Mouse (Mus musculus): ENCODE results near the gene Tmem69. TPM values are rescaled to one million over a fixed set of nuclear protein-coding genes. Genes with fewer than 3 reads are reported as not detected.

Tmem69 gene
- 7.2 and 8.0 TPM in 2 replicates for polyA plus RNA-seq (2012; rRNA removed)

- H3K27me3 ChIP-seq (ENCODE audit: control insufficient read depth, insufficient read depth, low read length) = no peaks in the 10 kb centered on the region
- peaks cover 6% of the 10 kb centered on the region; the same call in 1 of the 2 replicates for H3K36me3 ChIP-seq (ENCODE audit: control insufficient read depth, insufficient read depth, low read length)
- peak within 1 kb of the TSS; percentile 68 for H3K4me3 ChIP-seq (ENCODE audit: control insufficient read depth, insufficient read depth, low read length)
- H3K4me1 ChIP-seq (replicated peaks; ENCODE audit: control insufficient read depth, insufficient read depth, low read length) = no peaks in the 10 kb centered on the region
- peak within 1 kb of the TSS; percentile 96 for H3K27ac ChIP-seq (ENCODE audit: control insufficient read depth, insufficient read depth, low read length)
- DNase-seq = peak; percentile 77
- TF ChIP-seq POLR2A (IDR thresholded peaks at IDR 0.05; ENCODE audit: control insufficient read depth, extremely low read depth, insufficient read depth, low read length, poor library complexity) = 0 out of 2 replicates have a peak, but pooled peaks have one; percentile 31
- TF ChIP-seq CTCF (IDR thresholded peaks at IDR 0.05; ENCODE audit: borderline replicate concordance, control insufficient read depth, extremely low read depth, insufficient read depth, low read length, poor library complexity) = no peak
- WGBS = 3% methylated on average over 23 of the region's 23 CpGs
These were observed at the start of gene Tmem69 for GRCm38 (mm10) chr4:116555413-116556300. TSS of gene Tmem69 (minus strand) at chr4:116555936.

- TF ChIP-seq CTCF (IDR thresholded peaks at IDR 0.05; ENCODE audit: borderline replicate concordance, control insufficient read depth, extremely low read depth, insufficient read depth, low read length, poor library complexity) (0 out of 2 replicates have a peak, but pooled peaks have one; percentile 21), POLR2A (IDR thresholded peaks at IDR 0.05; ENCODE audit: control insufficient read depth, extremely low read depth, insufficient read depth, low read length, poor library complexity) (no peak; the same call in 1 of the 2 replicates)
- peaks cover 42% of the 10 kb centered on the region for H3K36me3 ChIP-seq (ENCODE audit: control insufficient read depth, insufficient read depth, low read length)
These were observed 41.5 kb upstream of the Tmem69 start for GRCm38 (mm10) chr4:116596978-116597881.

GRCm38 (mm10) chr4:116596379-116596778 is 40.6 kb upstream of the Tmem69 start, which contains the start of gene Ccdc17:
TSS of gene Ccdc17 (plus strand) at chr4:116596654.
- TF ChIP-seq POLR2A (IDR thresholded peaks at IDR 0.05; ENCODE audit: control insufficient read depth, extremely low read depth, insufficient read depth, low read length, poor library complexity) (no peak), CTCF (IDR thresholded peaks at IDR 0.05; ENCODE audit: borderline replicate concordance, control insufficient read depth, extremely low read depth, insufficient read depth, low read length, poor library complexity) (no peak)
- H3K36me3 ChIP-seq (ENCODE audit: control insufficient read depth, insufficient read depth, low read length) = peaks cover 42% of the 10 kb centered on the region
- H3K4me1 ChIP-seq (replicated peaks; ENCODE audit: control insufficient read depth, insufficient read depth, low read length) = peaks cover 14% of the 10 kb centered on the region
- no peaks in the 10 kb centered on the region for H3K27me3 ChIP-seq (ENCODE audit: control insufficient read depth, insufficient read depth, low read length)
- H3K4me3 ChIP-seq (ENCODE audit: control insufficient read depth, insufficient read depth, low read length) = peak within 1 kb of the TSS; percentile 47
- 49% methylated on average over 5 of the region's 5 CpGs for WGBS
- H3K27ac ChIP-seq (ENCODE audit: control insufficient read depth, insufficient read depth, low read length) = no peak within 1 kb of the TSS
- DNase-seq = no peak

More at GRCm38 (mm10) chr4:116596978-116597881, 41.5 kb upstream of the Tmem69 start:
- H3K27ac ChIP-seq (ENCODE audit: control insufficient read depth, insufficient read depth, low read length) = no peak overlapping the region
- peak; percentile 52 for DNase-seq
- H3K4me1 ChIP-seq (replicated peaks; ENCODE audit: control insufficient read depth, insufficient read depth, low read length) = peaks cover 14% of the 10 kb centered on the region
- H3K4me3 ChIP-seq (ENCODE audit: control insufficient read depth, insufficient read depth, low read length) = peak overlapping the region; percentile 47
- WGBS = under 1% methylated on average over 50 of the region's 50 CpGs
- H3K27me3 ChIP-seq (ENCODE audit: control insufficient read depth, insufficient read depth, low read length) = no peaks in the 10 kb centered on the region

- Histone ChIP-seq H3K4me1 (replicated peaks; ENCODE audit: control insufficient read depth, insufficient read depth, low read length) (peaks cover 14% of the 10 kb centered on the region), H3K27ac (ENCODE audit: control insufficient read depth, insufficient read depth, low read length) (no peak overlapping the region), H3K4me3 (ENCODE audit: control insufficient read depth, insufficient read depth, low read length) (no peak overlapping the region), H3K36me3 (ENCODE audit: control insufficient read depth, insufficient read depth, low read length) (peaks cover 42% of the 10 kb centered on the region), H3K27me3 (ENCODE audit: control insufficient read depth, insufficient read depth, low read length) (no peaks in the 10 kb centered on the region)
- WGBS = 93% methylated on average over 8 of the region's 8 CpGs
- TF ChIP-seq POLR2A (IDR thresholded peaks at IDR 0.05; ENCODE audit: control insufficient read depth, extremely low read depth, insufficient read depth, low read length, poor library complexity) (no peak), CTCF (IDR thresholded peaks at IDR 0.05; ENCODE audit: borderline replicate concordance, control insufficient read depth, extremely low read depth, insufficient read depth, low read length, poor library complexity) (no peak)
- DNase-seq = no peak
These were observed 40.1 kb upstream of the Tmem69 start for GRCm38 (mm10) chr4:116595793-116596192.

- WGBS = under 1% methylated on average over 15 of the region's 15 CpGs
- Histone ChIP-seq H3K27me3 (ENCODE audit: control insufficient read depth, insufficient read depth, low read length) (no peaks in the 10 kb centered on the region), H3K36me3 (ENCODE audit: control insufficient read depth, insufficient read depth, low read length) (peaks cover 3% of the 10 kb centered on the region; the same call in 1 of the 2 replicates), H3K27ac (ENCODE audit: control insufficient read depth, insufficient read depth, low read length) (no peak overlapping the region), H3K4me3 (ENCODE audit: control insufficient read depth, insufficient read depth, low read length) (peak overlapping the region; percentile 80), H3K4me1 (replicated peaks; ENCODE audit: control insufficient read depth, insufficient read depth, low read length) (0 out of 2 replicates have a peak, but pooled peaks cover 2% of the 10 kb centered on the region)
- DNase-seq = no peak
- no peak for TF ChIP-seq CTCF (IDR thresholded peaks at IDR 0.05; ENCODE audit: borderline replicate concordance, control insufficient read depth, extremely low read depth, insufficient read depth, low read length, poor library complexity)
- TF ChIP-seq POLR2A (IDR thresholded peaks at IDR 0.05; ENCODE audit: control insufficient read depth, extremely low read depth, insufficient read depth, low read length, poor library complexity) = no peak
These were observed 2.6 kb upstream of the Tmem69 start for GRCm38 (mm10) chr4:116558151-116558882.

Measured in thymus, adult 2 months (tissue).